Mouse (Mus musculus) cerebellum, postnatal 25 days (tissue): ENCODE data around the gene Ahdc1.

Source experiments
- DNase-seq, 2 experiments: peaks; one replicate each; pipeline ENCODE4 v3.0.0; 2021; ENCODE audit warnings: mixed read lengths in 2 of 2

Ahdc1 gene

DNA sequence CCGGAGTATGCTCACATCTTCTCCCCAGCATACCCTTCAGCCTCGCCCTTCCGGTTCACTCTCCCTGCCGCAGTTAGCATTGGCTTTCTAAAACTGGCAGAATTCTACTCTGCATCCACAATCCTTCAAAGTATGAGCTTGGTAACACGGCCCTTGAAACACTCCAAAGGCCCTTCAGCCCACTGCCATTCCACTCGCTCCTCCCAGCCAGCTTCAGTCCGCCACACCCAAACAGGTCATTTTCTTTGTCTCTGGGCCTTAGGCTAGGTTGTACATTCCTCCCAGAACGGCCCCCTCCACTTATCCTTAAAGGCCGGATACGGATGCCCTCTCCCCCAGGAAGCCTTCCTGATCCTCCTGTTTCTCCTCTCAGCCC is 93.1 kb downstream of the Ahdc1 start:
- DNase-seq, result no peak

GRCm38 (mm10) chr4:133106691-133107090 is 95.6 kb downstream of the Ahdc1 start:
- DNase-seq, result no peak

DNA sequence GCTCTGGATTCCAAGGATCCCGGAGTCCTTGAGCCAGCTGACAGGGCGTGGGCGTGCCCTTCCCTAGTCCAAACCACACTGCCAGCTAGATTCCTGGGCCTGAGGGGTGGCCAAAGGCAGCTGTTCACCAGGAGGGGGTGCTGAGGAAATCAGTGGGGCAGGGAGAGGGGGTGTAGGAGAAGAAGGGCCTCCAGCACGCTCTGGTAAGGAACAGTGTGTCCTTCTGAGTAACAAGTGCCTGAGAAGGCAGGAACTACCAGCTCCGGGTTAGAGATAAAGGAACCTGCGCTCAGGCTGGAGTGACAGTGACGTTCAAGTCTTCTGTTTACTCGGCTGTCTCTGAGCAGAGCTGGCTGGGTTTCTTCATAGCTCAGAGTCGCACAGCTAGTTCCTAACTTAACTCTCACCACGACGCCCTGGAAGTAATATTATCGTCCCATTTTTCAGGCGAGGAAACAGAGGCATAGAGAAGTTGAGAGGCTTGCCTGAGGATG is 96.8 kb downstream of the Ahdc1 start:
- DNase-seq, result peak in 1 of 2 experiments; percentile 28

GRCm38 (mm10) chr4:133108481-133109334 is 97.6 kb downstream of the Ahdc1 start:
- no peak for DNase-seq

DNA sequence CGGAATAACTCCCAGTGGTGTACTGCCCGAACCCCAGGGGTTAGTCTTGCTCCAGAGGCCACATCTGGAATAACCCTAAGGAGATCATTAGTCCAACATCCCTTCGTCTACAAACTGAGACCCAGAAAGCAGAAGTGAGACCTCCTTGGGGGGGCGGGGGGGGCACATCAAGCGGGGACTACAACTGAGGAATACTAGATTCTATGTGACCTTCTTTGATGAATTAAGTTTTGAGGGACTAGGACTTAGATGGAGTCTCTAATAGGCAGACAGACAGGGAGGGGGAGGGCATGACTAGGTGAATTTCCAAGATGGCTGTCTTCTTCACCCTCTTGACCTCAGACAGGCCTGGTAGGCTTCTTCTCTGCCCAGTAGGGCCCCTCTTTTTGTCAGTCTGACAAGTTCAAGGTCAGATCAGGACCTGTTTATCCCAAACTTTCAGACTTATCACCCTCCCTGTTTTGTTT is 98.3 kb downstream of the Ahdc1 start:
- no peak for DNase-seq

DNA sequence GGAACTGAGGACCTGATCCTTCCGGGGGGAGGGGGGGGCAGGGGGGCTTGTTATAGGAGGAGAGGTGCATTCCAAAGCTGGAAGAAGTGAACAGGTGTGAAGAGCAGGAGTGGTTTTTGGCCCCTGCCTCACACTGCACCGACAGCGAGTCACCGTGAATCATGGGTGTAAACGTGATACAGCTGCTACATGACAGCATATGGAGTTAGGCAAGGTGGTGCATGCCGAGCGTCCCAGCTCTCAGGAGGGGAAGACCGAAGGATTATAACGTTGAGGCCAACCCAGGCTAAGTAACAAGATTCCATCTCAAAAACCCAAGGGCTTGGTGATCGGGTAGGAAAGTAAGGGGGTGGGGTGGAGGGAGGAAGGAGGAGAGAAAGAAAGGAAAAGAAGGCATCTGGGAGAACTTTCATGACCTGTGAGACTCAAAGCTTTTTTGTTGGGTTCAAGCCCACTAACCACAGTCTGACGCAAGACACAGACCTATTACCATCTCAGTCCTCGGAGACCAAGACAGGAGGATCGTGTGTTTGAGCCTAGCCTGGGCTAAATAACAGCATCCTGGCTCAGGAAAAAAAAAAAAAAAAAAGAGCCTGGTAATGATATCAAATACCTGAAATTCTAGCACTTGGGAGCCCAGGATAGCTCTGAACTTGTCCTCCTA is 101.2 kb downstream of the Ahdc1 start:
- no peak for DNase-seq

- no peak for DNase-seq
These were observed 102.4 kb downstream of the Ahdc1 start for GRCm38 (mm10) chr4:133113351-133113882.

DNA sequence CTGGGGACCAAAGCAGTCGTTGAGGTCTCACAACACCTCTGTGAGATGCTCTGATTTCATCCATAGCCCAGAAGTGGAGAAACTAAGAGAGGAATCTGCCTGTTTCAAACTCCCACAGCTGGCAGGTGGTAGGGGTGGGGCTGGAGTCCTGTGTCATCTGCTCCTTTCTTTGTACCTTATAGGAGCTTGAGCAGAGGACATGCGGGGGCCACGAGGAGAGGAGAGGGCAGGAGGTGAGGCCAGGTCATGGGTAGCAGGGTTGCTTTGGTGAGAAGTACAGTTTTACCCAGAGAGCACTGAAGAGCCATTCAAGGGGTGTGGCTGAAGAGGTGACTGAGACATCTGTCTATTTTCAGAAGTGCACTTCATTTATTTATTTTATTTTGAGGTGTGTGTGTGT is 103.7 kb downstream of the Ahdc1 start:
- DNase-seq, result no peak

- no peak for DNase-seq
These were observed 104.8 kb downstream of the Ahdc1 start for GRCm38 (mm10) chr4:133115721-133116429.

DNA sequence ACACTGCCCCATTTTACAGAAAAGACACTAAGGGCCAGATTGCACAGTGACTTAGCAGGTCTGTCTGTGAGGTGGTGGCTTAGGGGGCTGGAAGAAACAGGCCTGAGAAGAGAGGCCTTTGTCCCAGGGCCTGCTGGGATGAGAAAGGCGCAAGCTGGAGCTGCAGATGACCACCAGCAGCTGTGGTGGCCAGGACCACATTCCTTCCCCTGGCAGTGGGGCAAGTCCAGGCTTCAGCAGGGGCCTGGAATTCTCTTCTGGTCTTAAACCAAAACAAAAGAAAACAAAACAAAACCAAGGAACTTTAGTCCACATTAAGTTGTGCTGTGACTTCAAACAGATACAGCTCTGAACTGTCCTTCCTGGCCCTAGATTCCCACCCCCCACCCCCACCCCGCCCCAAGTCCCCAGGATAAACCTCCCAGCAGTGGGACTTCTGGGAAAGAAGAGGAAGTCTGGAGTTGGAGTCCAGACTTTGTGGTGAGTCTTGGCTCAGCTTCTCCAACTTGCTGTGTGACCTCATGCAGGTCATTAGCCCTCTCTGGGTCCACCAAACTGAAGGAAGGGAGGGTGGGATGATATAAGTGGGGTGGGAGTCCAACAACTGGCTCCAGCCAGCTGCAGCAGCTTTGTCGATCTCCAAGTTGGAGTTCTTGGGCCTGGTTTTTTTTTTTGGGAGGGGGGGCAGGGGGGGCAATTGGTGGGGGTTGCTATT is 105.9 kb downstream of the Ahdc1 start:
- no peak for DNase-seq

- peak; percentile 79 to 85 for DNase-seq
These were observed 106.7 kb downstream of the Ahdc1 start for GRCm38 (mm10) chr4:133117556-133118411.

DNA sequence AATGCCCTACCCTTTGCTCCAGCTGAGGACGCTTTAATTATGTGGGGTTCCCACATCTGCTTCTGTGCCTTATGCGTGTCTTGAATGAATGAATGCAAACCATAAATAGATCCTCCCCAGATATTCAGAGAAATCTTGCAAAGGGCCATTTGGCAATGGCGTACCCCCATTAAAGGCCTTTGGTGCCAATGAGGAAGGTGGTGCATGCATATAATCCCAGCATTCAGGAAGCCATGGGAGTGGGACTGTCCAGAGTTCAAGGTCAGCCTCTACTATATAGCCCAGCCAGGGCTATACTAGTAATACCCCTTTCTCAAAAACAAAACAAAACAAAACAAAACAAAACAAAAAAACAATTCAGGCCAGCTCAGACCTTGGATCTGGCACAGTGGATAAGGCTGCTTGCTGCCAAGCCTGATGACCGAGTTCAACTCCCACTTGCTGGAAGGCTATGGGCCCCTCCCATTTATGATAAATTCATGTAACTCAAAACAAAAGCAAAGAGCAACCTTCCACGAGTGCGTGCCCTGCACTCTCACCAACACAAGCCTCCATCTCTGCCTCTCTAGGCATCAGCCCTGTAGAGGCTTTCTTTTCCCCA is 107.8 kb downstream of the Ahdc1 start:
- no peak for DNase-seq

DNA sequence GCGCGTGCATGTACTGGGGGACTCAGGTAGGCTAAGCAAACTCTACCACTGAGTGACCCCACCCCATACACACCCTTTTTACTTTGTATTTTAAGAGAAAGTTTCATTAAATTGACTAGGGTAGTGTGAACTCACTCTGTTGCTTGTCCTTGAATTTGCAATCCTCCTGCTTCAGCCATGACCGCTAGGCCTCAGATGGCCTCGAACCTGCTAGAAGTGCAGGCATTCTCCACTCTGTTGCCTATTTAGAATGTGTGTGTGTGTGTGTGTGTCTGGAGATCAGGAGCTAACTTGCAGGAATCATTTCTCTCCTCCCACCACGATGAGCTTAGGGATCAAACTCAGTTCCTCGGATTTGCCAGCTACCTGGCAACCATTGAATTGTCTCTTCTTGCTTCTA is 108.5 kb downstream of the Ahdc1 start:
- no peak for DNase-seq

- DNase-seq, result no peak
These were observed 109.8 kb downstream of the Ahdc1 start for GRCm38 (mm10) chr4:133120833-133121321.

DNA sequence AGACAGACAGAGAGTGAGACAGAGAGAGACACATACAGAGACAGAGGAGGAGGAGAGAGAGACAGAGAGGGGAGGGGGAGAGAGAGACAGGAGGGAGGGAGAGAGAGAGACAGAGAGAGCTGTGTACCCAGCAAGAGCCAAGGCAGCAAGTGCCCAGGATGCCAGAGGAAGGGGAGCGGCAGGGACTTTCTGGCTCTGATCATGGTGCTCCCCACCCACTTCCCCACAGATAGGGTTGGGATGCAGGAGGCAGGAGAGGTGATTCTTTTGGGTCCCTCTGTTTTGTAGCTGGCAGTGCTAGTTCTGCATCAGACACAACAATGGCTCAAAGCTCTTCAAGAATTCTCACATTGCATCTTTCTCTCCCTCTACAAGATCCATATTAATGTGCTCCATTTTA is 110.4 kb downstream of the Ahdc1 start:
- no peak for DNase-seq

GRCm38 (mm10) chr4:133121974-133122637 is 111.0 kb downstream of the Ahdc1 start:
- no peak for DNase-seq

GRCm38 (mm10) chr4:133127079-133127478 is 116.0 kb downstream of the Ahdc1 start:
- no peak for DNase-seq
